Mouse (Mus musculus): ENCODE data around the gene Ago3. TPM values are rescaled to one million over a fixed set of nuclear protein-coding genes. Genes with fewer than 3 reads are reported as not detected.

Ago3 gene
- polyA plus RNA-seq, 1 experiment from 2014 or later = 19.7 TPM

Other genes starting within 250 kb of the Ago3 start
- gene Thrap3, start 226.8 kb downstream of the Ago3 start, polyA plus RNA-seq (2015; fragmentation: Nextera tagmentation; extraction: Ambion mirVana) = 197 and 213 TPM in 2 replicates
- 26.0 and 26.9 TPM in 2 replicates for gene Map7d1, start 173.2 kb downstream of the Ago3 start, polyA plus RNA-seq (2015; fragmentation: Nextera tagmentation; extraction: Ambion mirVana)
- gene Trappc3, start 167.2 kb downstream of the Ago3 start, polyA plus RNA-seq (2015; fragmentation: Nextera tagmentation; extraction: Ambion mirVana) = 101 and 107 TPM in 2 replicates
- gene Col8a2, start 142.8 kb downstream of the Ago3 start, polyA plus RNA-seq (2015; fragmentation: Nextera tagmentation; extraction: Ambion mirVana) = 3.6 and 4.6 TPM in 2 replicates
- gene Adprhl2, start 107.9 kb downstream of the Ago3 start, polyA plus RNA-seq (2015; fragmentation: Nextera tagmentation; extraction: Ambion mirVana) = 61.0 and 65.3 TPM in 2 replicates
- 13.2 and 14.9 TPM in 2 replicates for gene Tekt2, start 103.9 kb downstream of the Ago3 start, polyA plus RNA-seq (2015; fragmentation: Nextera tagmentation; extraction: Ambion mirVana)
- 6.3 and 6.4 TPM in 2 replicates for gene Ago1, start 39.0 kb upstream of the Ago3 start, polyA plus RNA-seq (2015; fragmentation: Nextera tagmentation; extraction: Ambion mirVana)
- 3.8 and 4.0 TPM in 2 replicates for gene Ago4, start 103.9 kb upstream of the Ago3 start, polyA plus RNA-seq (2015; fragmentation: Nextera tagmentation; extraction: Ambion mirVana)
- 37.5 and 41.3 TPM in 2 replicates for gene Clspn, start 127.4 kb upstream of the Ago3 start, polyA plus RNA-seq (2015; fragmentation: Nextera tagmentation; extraction: Ambion mirVana)
- gene 5730409E04Rik, start 180.3 kb upstream of the Ago3 start, polyA plus RNA-seq (2015; fragmentation: Nextera tagmentation; extraction: Ambion mirVana) = 1.8 and 1.9 TPM in 2 replicates
- 447 and 451 TPM in 2 replicates for gene Psmb2, start 248.1 kb upstream of the Ago3 start, polyA plus RNA-seq (2015; fragmentation: Nextera tagmentation; extraction: Ambion mirVana)

Measured in lung, embryonic 16.5 days (tissue).